Comparison of ENCODE assay signal across 8 mouse cellular contexts in the genomic region with DNA sequence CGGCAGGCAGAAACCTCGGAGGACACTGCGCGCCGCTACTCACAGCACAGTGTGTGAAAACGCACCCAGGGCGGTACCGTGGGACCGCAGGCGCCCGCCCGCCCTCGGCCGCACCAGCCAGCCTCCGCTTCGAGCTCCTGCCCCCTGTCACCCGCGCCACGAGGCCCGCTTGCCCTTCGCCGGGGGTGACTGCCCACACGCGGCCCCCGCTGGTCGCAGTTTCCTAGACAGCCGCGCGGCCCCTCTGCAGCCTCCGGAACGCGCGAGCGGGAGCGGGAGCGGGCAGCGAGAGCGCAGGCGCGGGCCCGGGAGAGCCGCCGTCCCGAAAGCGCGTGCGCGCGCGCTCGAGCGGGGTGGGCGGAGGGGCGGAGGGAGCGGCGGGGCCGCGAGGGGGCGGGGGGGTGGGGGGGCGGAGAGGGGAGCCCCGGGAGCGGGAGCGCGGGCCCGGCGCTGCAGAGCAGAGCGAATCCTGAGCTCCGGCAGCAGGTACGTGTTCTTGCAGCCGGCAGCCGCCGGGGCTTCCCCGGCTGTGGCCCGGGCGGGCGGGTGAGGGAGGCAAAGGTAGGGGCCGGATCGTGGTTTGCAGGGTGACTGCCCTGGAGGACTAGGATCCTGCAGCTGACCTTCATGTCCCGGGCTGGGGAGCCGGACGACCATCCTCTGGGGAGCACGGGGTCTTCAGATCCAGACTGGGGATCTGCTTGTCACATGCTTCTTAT. TPM values are rescaled to one million over a fixed set of nuclear protein-coding genes. Genes with fewer than 3 reads are reported as not detected.
DNase-seq lines count a peak whose midpoint lies in the region; ATAC-seq and TF ChIP-seq lines count a peak whose summit lies in the region.

A gene (minus strand): TSS at position 330 of the 719 bp plus-strand sequence.
A gene (plus strand): TSS at position 399 of the 719 bp plus-strand sequence.

- TF ChIP-seq RAD21 in CH12.LX (IDR thresholded peaks at IDR 0.05; ENCODE audit: low read depth, low read length): no peak

- intact Hi-C loops in heart, postnatal 36 days (cut with DNase I): loop anchor here (10.0 kb wide), 1 partner anchor 218 kb away; no protein-coding TSS in a partner anchor

- no peak within 1 kb of the TSS for H3K9ac ChIP-seq in CH12.LX (ENCODE audit: insufficient read depth, low read depth)
- peak within 1 kb of the TSS; percentile 92 for H3K9ac ChIP-seq in forebrain, embryonic 16.5 days (replicated peaks; ENCODE audit: low read depth, low read length)
- peak within 1 kb of the TSS; percentile 79 for H3K9ac ChIP-seq in lung, embryonic 16.5 days (ENCODE audit: low read length)

- TF ChIP-seq CTCF in CH12.LX (conservative IDR thresholded peaks at IDR 0.05 in 1 of 2, IDR thresholded peaks at IDR 0.05 in 1 of 2; ENCODE audit: low read depth in 2 of 2, low read length in 2 of 2): no peak

- no peaks in the 10 kb centered on the region for H3K9me3 ChIP-seq in CH12.LX (replicated peaks; ENCODE audit: low read length)
- H3K9me3 ChIP-seq in forebrain, embryonic 16.5 days (ENCODE audit: control insufficient read depth, low read length): no peaks in the 10 kb centered on the region
- no peaks in the 10 kb centered on the region for H3K9me3 ChIP-seq in lung, embryonic 16.5 days (ENCODE audit: control insufficient read depth, low read length)

- H3K4me3 ChIP-seq in CH12.LX (replicated peaks in 1 of 3; ENCODE audit: low read depth in 2 of 3, low read length in 2 of 3, poor library complexity in 1 of 3): peak within 1 kb of the TSS; percentile 18 to 61 (median 55)
- H3K4me3 ChIP-seq in forebrain, embryonic 16.5 days (replicated peaks; ENCODE audit: low read length): peak within 1 kb of the TSS; percentile 89
- H3K4me3 ChIP-seq in lung, embryonic 16.5 days (ENCODE audit: low read length): peak within 1 kb of the TSS; percentile 77

- peak; percentile 74 for DNase-seq in CH12.LX (ENCODE audit: extremely low read depth)
- DNase-seq in c-Kit-positive CD71-negative TER-119-negative erythroid progenitor cells, embryonic 14.5 days (ENCODE audit: low read depth): peak; percentile 34
- peak; percentile 72 to 82 for DNase-seq in heart, postnatal 36 days
- peak; percentile 63 for DNase-seq in layer of hippocampus, adult 9-11 months
- DNase-seq in ovary, postnatal 14 days (ENCODE audit: low spot score): peak; percentile 63
- peak; percentile 43 to 71 for DNase-seq in thymus, postnatal 10 days (ENCODE audit: low spot score in 2 of 2)

- peaks cover 6 to 35% of the 10 kb centered on the region in 2 experiments for H3K4me1 ChIP-seq in CH12.LX (ENCODE audit: control insufficient read depth in 1 of 2, insufficient read depth in 2 of 2)
- H3K4me1 ChIP-seq in forebrain, embryonic 16.5 days (replicated peaks; ENCODE audit: control insufficient read depth, insufficient read depth, low read length): peaks cover 10% of the 10 kb centered on the region
- H3K4me1 ChIP-seq in lung, embryonic 16.5 days (replicated peaks; ENCODE audit: control insufficient read depth, insufficient read depth, low read length): peaks cover 5% of the 10 kb centered on the region

- 0 out of 2 replicates have a peak, but pooled peaks have one; percentile 18 for TF ChIP-seq POLR2A in CH12.LX (IDR thresholded peaks at IDR 0.05; ENCODE audit: low read depth, low read length)

- peak within 1 kb of the TSS; percentile 94 for H3K4me2 ChIP-seq in CH12.LX (ENCODE audit: insufficient read depth, low read depth, poor library complexity, severe bottlenecking)
- H3K4me2 ChIP-seq in forebrain, embryonic 16.5 days (ENCODE audit: low read length): peak within 1 kb of the TSS; percentile 72
- peak within 1 kb of the TSS; percentile 96 for H3K4me2 ChIP-seq in lung, embryonic 16.5 days (ENCODE audit: low read depth, low read length)

- H3K79me2 ChIP-seq in CH12.LX (replicated peaks; ENCODE audit: control insufficient read depth, extremely low read depth, insufficient read depth, poor library complexity, severe bottlenecking): no peaks in the 10 kb centered on the region

- no peak within 1 kb of the TSS for H3K27ac ChIP-seq in CH12.LX (ENCODE audit: insufficient read depth, low read depth)
- H3K27ac ChIP-seq in forebrain, embryonic 16.5 days (ENCODE audit: low read length): peak within 1 kb of the TSS; percentile 37; the same call in 1 of the 2 replicates
- no peak within 1 kb of the TSS for H3K27ac ChIP-seq in lung, embryonic 16.5 days (ENCODE audit: low read length)

- H3K36me3 ChIP-seq in CH12.LX (replicated peaks in 1 of 2; ENCODE audit: control insufficient read depth in 1 of 2, insufficient read depth in 1 of 2, low read length in 1 of 2): no peaks in the 10 kb centered on the region
- H3K36me3 ChIP-seq in forebrain, embryonic 16.5 days (ENCODE audit: control insufficient read depth, insufficient read depth): no peaks in the 10 kb centered on the region
- H3K36me3 ChIP-seq in lung, embryonic 16.5 days (ENCODE audit: control insufficient read depth, insufficient read depth, low read length): no peaks in the 10 kb centered on the region

- in situ Hi-C loops in CH12.LX (cut with MboI; ENCODE audit: low pct_ligation_motif_present, low pct_unique_long_range_greater_than_20kb, low sequenced_read_pairs): loop anchor here (5.0 kb wide), 1 partner anchor 66 kb away; no protein-coding TSS in a partner anchor

- no peak for TF ChIP-seq EP300 in CH12.LX (IDR thresholded peaks at IDR 0.05; ENCODE audit: low read length)

- peaks cover 75% of the 10 kb centered on the region for H3K27me3 ChIP-seq in CH12.LX (replicated peaks)
- peaks cover 5% of the 10 kb centered on the region for H3K27me3 ChIP-seq in forebrain, embryonic 16.5 days (replicated peaks; ENCODE audit: control insufficient read depth, insufficient read depth, low read length)
- peaks cover 31% of the 10 kb centered on the region for H3K27me3 ChIP-seq in lung, embryonic 16.5 days (ENCODE audit: control insufficient read depth, insufficient read depth, low read depth, low read length)

- dilution Hi-C loops in CH12.LX (cut with MboI; ENCODE audit: extremely low pct_ligation_motif_present, extremely low pct_unique_long_range_greater_than_20kb, low sequenced_read_pairs): no loop called here

- ATAC-seq in forebrain, embryonic 16.5 days: peak; percentile 92
- peak; percentile 91 for ATAC-seq in lung, embryonic 16.5 days (ENCODE audit: low read depth)

- under 1% methylated on average over 57 of the region's 82 CpGs for WGBS in forebrain, embryonic 16.5 days
- WGBS in lung, embryonic 16.5 days: under 1% methylated on average over 39 of the region's 82 CpGs

TF ChIP-seq in CH12.LX, 34 proteins besides CTCF, POLR2A, EP300 and RAD21:
- TF ChIP-seq ELF1 (IDR thresholded peaks at IDR 0.05; ENCODE audit: low read depth, low read length): no peak
- TF ChIP-seq UBTF (IDR thresholded peaks at IDR 0.05; ENCODE audit: low read depth, low read length): peak; percentile 97
- peak; percentile 83 for TF ChIP-seq NRF1 (IDR thresholded peaks at IDR 0.05; ENCODE audit: low read depth, low read length)

RNA-seq across cellular contexts. Expression of the first gene that starts in this region (rescaled TPM):
- total RNA-seq in CH12.LX (2012; rRNA removed) (0.81 and 1.5 TPM in 2 replicates), CH12.LX (2014; rRNA removed) (1.2 and 1.6 TPM in 2 replicates)
- polyA plus RNA-seq in CH12.LX (2012; ENCODE audit: insufficient read length, low read depth): 1.7 and 1.8 TPM in 2 replicates
- 0.98 and 1.6 TPM in 2 replicates for polyA plus RNA-seq in forebrain, embryonic 16.5 days (2015; fragmentation: Nextera tagmentation; extraction: Ambion mirVana)
- total RNA-seq in heart, postnatal 36 days (2021): 1 to 10 TPM; 1.6 to 1.7 TPM
- 0.93 and 1.5 TPM in 2 replicates for polyA plus RNA-seq in lung, embryonic 16.5 days (2015; fragmentation: Nextera tagmentation; extraction: Ambion mirVana)

RNA-seq across cellular contexts. Expression of the second gene that starts in this region (rescaled TPM):
- not detected in 2 replicates for total RNA-seq in CH12.LX (2012; rRNA removed)
- not detected in 2 replicates for total RNA-seq in CH12.LX (2014; rRNA removed)
- polyA plus RNA-seq in CH12.LX (2012; ENCODE audit: insufficient read length, low read depth): not detected in 2 replicates
- 2.1 and 3.0 TPM in 2 replicates for polyA plus RNA-seq in forebrain, embryonic 16.5 days (2015; fragmentation: Nextera tagmentation; extraction: Ambion mirVana)
- total RNA-seq in heart, postnatal 36 days (2021): 1 to 10 TPM; 1.8 to 2.4 TPM
- 0.20 and 0.30 TPM in 2 replicates for polyA plus RNA-seq in lung, embryonic 16.5 days (2015; fragmentation: Nextera tagmentation; extraction: Ambion mirVana)
